Mouse (Mus musculus) frontal cortex, postnatal 36 days (tissue): ENCODE measurements around the gene Abcb10.
A peak's percentile ranks its signal among the peaks of the same experiment; 100 is the strongest.
"Not testable (repeated sequence)": the region's sequence is repeated elsewhere in the genome, so short reads cannot be mapped to it uniquely, and the experiment has no call there.

Experiments
- DNase-seq, 2 experiments: peaks; one replicate each; pipeline ENCODE4 v3.0.0; 2022; ENCODE audit warnings: low spot score in 2 of 2

Abcb10 gene

GRCm38 (mm10) chr8:123981674-123982073 lies 1.2 kb downstream of the Abcb10 start:
- peak; percentile 42 to 64 for DNase-seq

GRCm38 (mm10) chr8:123980239-123980638 lies 2.7 kb downstream of the Abcb10 start:
- DNase-seq, result no peak

DNA sequence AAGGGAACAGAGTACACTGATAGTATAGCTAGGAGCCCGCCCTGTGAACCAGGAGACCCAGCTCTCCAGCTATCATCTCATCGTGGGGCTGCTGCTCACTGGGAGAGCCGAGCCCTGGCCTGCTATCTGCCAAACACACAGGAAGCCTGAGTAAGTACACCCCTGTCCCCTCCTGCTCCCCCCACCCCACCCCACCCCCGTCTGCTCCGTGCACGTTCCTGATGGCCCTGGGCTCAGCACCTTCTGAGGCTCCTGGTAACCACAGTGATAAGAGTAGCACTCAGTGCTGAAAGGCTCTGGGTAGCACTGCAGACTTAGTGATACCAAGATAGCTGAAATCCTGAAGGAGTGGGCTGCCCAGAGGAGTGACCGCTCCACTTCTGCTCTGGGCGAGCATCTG lies 4.0 kb downstream of the Abcb10 start:
- DNase-seq, result no peak

DNA sequence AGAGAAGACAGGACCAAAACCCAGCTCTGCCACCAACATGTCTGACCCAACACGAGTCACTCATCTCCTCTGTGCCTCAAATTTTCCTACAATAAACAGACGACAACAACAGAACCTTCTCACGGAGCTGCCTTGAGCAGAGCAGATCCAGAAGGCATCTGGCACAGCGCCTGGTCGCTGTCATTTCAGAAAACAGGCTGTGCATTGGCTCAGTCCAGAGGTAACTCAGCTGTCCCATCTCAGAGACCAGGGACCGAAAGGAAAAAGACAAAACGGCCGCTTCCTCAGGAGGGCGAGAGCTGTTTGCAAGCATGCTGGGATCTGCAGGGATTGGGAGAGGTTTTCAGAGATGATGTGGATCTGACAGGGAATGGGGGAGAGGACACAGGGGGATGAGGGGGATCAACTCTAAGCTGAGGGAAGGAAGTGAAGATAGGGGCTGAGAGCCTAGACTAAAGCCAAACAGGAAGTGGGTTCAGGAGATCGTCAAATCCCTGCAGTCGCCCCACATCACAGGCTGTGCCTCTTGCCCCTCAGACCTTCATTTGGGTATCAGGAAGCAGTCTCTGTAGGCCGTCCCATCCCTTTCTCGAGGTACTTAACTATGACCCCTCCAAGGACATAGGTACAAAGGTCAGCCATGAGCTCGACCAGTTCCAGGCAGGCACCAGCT lies 4.6 kb downstream of the Abcb10 start:
- DNase-seq, result no peak

- no peak for DNase-seq
Observed at GRCm38 (mm10) chr8:123977499-123977898, 5.4 kb downstream of the Abcb10 start.

DNA sequence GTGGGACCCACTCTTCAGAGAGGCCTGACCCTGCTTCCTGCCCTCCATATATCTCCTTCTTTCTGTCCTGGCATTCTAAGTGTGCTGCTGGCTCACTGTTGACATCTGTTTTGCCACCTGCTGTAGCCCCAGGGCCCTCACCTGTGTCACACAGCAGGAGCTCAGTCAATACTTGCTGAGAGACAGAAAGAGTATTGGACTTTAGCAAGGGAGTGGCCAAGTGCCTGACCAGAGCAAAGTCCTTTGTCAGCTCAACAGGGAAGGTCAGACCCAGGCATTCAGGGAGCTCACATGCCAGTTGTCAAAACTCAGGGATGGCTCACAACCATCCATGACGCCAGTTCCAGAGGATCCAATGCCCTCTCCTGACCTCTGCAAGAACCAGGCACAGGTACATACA lies 9.4 kb downstream of the Abcb10 start:
- no peak for DNase-seq

GRCm38 (mm10) chr8:123966896-123967295 lies 16.0 kb downstream of the Abcb10 start:
- DNase-seq, result no peak

DNA sequence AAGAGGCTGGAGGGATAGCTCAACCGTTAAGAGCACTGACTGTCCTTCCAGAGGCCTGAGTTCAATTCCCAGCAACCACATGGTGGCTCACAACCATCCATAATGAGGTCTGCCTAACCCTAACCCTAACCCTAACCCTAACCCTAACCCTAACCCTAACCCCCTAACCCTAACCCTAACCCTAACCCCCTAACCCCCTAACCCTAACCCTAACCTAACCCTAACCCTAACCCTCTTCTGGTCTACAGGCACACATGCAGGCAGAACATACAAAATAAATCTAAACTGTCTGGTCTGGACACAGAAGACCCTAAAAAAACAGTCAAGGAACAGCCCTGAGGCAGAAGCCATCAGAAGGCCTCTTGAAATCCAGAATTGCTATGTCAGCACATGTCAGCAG lies 21.6 kb downstream of the Abcb10 start:
- DNase-seq, result no peak

DNA sequence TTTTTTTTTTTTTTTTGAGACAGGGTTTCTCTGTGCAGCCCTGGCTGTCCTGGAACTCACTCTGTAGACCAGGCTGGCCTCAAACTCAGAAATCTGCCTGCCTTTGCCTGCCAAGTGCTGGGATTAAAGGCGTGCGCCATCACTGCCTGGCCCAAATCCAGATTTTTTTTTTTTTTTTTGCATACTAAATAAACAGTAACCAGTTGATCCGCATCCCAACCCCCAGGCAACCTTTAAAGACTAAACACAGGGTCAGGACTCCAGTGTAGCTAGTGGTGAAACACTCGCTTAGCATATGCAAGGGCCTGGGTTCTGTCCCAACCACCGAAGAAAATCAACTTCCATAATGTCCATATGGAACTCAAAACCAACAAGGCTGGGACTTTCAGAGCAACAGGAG lies 22.4 kb downstream of the Abcb10 start:
- not testable (repeated sequence) for DNase-seq

DNA sequence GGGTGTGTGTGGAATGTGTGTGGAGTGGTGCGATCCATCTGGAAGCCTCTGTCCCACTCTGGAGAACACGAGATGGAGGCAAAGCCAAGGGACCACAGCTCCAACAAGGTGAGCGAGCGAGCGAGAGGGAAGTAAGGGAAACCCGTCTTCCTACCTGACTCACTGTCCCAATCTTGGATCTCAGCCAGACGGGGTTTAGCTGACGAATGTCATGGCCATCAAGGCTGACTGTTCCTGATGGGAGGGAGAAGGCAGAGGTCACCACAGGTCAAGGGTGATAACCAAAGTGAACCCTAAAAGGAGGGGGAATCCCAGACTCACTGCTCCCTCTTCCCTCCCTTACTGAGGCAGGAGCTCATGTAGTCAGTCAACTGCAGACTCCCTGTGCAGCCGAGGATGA lies 22.9 kb downstream of the Abcb10 start:
- DNase-seq, result no peak

DNA sequence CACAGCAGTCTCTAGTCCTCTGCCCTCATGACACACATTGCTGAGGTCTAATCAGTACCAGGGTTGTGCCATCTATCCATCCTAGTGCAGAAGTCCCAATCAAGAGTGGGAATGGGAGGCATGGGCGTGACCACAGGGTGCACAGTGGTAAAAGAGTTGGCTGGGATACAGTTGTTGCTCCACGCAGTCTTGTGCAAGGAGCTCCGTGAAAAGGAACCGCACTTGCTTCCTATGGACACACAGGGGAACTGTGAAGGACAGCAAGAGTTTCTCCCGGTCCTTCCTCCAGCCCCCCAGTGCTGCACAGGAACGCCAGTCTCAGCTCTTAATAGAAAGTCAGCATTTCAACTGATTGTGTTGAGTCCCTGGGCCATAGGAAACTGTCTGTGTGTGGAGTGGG lies 23.4 kb downstream of the Abcb10 start:
- no peak for DNase-seq

DNA sequence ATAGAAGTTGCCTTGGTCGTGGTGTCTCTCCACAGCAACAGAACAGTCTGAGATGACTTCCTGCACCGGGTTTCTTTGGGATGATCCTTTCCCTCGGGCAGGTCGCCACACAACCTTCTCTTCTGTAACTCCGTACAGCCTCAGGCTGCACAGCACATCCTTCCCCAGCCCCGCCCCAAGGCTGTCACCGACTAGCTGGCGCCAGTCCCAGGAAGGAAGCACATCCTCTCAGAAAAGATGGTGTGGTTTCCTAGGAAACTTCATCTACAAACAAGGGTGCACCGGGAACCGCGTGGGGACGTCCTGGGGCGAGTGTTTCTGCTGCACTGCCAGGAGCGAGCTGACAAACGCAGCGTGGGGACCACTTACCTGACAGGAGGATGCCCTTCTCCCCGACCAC lies 24.8 kb downstream of the Abcb10 start:
- peak; percentile 33 to 41 for DNase-seq

GRCm38 (mm10) chr8:123954246-123954645 lies 28.7 kb downstream of the Abcb10 start:
- no peak for DNase-seq

DNA sequence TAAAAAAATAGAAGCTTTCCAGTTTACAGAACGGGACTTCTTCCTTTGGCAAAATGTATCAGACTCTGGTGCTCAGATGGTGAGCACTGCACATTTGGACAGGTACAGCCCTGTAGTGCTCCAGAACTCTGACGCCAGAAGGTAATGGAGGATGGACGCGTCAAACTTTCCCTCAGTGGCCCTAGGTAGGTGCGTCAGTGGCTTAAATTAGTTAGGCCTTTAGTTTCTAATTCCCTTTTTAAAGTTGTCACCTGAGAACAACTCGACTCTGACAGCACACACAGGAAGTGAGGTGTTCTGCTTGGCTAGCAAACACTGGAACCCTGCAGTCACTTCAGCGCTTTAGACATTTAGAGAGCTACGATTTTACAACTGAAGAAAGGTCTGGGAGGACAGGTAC lies 29.2 kb downstream of the Abcb10 start:
- DNase-seq, result no peak

DNA sequence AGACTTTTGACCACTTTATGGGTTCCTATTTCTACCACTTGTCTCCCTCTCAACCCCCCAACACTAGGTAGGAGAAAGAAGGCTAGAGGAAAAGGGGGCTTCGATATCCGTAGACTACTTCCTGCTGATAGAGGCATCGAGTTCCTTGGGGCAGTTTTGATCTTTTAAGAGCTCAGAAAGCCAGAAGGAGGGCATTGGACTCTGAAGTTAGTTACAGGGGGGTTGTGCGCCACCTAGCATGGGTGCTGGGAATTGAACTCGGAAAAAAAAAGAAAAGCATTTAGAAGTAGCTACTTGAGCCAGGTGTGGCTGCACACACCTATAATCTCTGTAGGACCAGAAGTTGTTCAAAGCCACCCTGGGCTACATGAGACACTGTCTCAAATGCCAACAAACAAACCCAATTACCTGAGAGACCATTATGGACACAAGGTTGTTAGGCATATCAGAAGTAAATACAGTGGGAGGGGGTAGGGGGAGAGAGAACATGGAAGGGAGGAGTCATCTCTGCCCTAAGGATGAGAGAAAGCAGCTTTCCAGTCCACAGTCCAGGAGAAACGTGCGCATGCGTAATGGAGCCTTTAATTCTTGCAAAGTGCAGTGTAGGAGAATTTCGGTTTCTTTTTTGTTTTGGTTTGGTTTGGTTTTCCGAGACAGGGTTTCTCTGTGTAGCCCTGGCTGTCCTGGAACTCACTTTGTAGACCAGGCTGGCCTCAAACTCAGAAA lies 32.7 kb downstream of the Abcb10 start:
- peak; percentile 48 to 49 for DNase-seq

DNA sequence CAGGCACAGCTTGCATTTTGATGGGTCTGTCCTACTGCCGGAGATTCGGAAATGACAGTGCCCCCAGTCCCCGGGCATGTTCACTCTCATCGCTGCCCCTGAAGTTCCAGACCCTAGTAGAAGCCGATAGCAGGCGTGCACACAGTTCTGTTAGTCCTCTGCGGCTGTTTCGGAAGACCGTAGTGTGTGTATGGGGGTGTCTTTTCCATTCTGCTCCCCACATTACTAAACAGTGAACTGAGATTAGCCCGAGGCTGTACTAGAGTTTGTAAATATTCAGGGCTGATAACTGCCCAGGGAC lies 33.3 kb downstream of the Abcb10 start:
- DNase-seq, result no peak

- peak; percentile 100 for DNase-seq
Observed at GRCm38 (mm10) chr8:123948942-123949685, 33.8 kb downstream of the Abcb10 start, which contains the start of gene Nup133. Nup133 (minus strand) TSS chr8:123949265.

DNA sequence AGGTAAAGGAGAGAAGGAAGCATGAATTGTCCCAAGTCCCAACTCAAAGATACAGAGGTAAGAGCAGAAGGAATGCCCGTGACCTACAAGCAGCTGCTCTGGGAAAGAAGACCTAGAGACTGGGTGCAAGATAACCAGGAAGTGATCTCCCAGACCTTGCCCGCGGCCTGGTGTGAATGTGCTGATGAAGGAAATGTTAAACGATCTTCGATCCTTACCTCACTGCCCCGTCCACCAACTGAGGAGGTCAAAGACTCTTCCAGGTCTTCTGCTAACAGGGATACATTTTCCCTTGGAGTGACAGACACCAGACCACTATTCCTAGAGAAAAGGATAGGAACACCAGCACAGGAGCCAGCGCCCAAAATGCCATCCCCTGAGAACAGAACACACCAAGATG lies 53.9 kb downstream of the Abcb10 start:
- DNase-seq, result no peak

DNA sequence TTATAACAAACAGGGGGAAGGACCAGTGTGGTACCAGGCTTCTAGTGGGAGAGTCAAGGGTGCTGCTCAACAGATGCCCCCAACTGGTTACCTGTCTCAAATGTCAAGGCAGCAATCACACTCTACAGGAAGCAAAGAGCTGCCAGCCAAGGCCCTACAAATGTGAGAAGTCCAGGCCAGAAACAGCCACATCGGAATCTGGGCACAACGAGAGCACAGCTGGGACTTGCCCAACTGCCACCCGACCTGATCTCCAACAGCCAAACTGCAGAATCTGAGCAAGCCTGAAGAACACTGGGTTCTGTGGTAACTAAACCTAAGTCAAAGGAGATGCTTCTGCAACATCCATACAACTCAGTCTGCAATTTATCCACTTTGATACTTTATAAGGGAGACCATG lies 57.3 kb downstream of the Abcb10 start:
- no peak for DNase-seq

DNA sequence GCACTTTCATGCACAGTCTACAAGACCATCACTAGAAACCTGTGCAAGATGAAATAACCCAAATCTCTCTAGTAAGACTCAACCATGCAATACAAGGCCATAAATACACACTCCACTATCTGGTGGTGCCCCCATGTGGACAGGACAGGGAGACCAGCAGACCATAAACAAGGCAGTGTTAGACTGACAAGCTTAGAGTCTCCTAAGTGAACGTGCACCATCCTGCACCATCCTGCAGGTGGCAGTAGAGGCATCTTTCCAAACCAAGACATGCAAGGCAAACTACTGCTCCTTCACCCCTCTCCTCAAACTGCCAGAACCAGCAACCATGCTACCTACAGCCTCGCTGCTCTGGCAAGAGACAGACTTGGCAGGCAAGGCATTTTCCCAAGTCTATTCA lies 58.2 kb downstream of the Abcb10 start:
- peak; percentile 77 to 90 for DNase-seq

DNA sequence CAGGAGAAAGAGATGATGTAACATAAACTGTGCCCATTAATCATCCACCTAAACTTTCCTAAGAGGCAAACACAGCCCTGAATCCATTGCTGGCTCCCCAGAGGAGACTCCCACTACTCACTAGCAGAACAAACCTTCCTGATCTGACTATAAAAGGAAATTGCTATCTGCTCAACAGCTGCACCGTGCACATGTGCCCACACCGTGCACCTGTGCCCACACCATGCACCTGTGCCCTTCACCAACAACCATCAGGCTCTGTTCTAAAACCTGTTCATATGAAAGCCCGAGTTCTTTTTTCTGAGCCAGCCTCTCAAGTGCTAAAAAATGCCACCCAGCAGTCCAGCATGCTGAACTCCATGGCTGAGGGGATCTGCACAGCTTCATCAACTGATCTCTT lies 68.3 kb downstream of the Abcb10 start:
- no peak for DNase-seq

DNA sequence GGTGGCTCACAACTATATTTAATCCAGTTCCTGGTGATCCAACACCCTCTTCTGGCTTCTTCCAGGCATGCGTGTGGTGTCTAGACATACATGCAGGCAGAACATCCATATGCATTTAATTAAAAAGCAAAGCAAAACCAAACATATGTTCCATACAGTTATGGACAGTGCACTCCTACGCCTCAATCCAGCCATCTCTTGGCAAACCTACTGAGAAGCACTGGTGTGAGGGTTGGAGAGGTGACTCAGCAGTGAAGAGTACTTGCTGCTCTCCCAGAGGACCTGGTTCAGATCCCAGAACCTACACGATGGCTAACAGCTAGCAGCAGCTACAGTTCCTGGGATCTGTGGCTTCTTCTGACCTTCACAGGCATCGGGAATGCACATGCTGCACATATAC lies 70.7 kb downstream of the Abcb10 start:
- peak in 1 of 2 experiments; percentile 55 for DNase-seq

DNA sequence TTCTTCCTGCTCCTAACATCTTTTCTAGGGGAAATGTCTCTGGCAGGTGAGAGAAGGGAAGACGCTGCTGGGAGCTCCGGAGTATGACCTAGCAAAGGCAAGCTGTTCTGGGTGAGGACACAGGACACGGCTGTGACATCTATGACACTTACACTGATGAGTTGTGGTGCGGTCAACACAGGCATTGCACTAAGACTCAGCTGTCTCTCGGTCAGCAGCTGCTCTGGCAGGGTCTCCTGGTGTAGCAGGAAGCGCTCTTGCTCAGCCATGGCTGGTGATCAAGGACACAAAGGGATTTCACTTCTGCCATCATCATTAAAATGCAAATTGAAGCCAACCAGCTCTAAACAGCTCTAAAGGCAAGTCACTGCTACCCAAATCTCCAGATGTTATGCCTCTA lies 75.3 kb downstream of the Abcb10 start:
- DNase-seq, result no peak
